Mouse (Mus musculus) mature B cell (primary cell): ENCODE measurements around the gene Ano6.

Experiments used
- in situ Hi-C: fragments of 300-500 bp; cut with MboI; formaldehyde crosslinking; loops from 2 replicates; pipeline ENCODE4 v1.14.3; 2019

Ano6 gene

GRCm38 (mm10) chr15:95855953-95856352 lies 65.3 kb downstream of the Ano6 start:
- in situ Hi-C loops = no loop called here

DNA sequence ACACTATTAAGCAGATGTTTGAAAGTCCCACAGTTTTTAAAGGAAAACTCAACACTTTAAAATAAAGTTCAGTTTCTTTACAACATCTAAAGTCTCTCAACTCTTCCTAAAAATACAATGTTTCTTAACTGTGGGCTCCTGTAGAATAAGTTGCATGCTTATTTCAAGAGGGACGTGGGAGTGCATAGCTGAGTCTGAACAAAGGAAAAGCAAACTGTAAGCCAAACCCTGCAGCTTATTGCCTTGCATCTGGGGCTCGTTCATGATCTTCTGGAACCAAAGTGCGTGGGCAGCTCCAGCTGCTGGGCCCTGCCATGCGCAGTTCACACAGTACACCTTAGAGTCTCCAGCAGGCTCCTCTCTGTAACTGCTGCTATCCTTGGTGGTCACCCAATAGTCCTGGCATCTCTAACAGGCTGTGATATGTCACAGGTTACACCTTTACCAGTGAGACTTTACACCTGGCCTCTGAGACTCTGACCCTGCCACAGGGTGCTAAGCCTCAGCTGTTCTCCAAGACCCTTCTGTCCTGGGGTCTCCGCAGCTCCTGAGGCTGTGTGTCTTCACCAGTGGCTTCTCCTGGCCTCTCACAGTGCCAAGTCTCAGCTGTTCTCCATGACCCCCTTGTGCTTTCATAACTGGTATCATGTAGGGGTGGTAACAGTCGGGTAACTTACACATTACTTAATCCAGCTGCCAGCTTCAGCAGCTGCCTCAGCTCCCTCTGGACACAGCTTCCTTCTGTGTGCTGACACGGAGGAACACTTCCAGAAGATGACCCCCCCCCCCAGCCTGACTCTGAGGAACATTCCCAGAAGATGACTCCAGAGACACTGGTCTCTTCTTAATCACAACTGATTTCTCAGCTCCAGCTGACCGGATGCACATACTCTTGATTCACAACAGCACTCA lies 66.3 kb downstream of the Ano6 start:
- in situ Hi-C loops = no loop called here

DNA sequence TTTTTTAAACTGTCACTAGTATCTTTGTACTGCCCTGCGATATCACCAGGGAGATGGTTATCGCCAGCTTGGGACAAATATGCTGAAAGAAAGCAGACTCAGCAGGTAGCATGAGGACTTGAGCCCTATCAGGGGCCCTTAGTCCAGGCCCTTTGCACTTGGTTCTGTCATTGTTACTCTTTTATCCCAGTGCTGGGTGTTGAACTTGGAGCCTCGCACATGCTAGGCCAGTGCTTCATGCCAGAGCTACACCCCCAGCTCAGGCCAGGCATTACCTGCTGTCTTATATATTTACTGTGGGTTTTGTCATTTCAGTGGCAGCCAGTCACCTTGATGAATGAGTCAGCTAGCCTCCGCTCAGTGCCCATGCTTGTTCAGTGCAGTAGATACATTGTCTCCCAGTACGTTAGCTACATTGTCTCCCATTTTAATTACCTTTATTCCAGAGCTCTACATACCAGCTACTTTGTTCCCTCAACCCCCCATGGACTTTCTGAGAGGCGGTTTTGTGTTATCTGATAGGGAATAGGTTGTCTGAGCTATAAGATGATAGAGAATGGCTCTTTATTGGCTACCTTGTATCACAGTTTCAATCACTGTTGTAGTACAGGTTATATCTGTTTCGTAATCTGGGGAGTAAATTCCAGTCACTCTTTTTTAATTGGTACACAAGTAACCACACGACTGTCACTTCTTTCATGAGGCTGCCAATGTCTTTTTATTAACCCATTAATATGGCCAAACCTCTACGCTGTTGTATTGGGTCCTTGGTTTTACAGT lies 68.4 kb downstream of the Ano6 start:
- in situ Hi-C loops = no loop called here

DNA sequence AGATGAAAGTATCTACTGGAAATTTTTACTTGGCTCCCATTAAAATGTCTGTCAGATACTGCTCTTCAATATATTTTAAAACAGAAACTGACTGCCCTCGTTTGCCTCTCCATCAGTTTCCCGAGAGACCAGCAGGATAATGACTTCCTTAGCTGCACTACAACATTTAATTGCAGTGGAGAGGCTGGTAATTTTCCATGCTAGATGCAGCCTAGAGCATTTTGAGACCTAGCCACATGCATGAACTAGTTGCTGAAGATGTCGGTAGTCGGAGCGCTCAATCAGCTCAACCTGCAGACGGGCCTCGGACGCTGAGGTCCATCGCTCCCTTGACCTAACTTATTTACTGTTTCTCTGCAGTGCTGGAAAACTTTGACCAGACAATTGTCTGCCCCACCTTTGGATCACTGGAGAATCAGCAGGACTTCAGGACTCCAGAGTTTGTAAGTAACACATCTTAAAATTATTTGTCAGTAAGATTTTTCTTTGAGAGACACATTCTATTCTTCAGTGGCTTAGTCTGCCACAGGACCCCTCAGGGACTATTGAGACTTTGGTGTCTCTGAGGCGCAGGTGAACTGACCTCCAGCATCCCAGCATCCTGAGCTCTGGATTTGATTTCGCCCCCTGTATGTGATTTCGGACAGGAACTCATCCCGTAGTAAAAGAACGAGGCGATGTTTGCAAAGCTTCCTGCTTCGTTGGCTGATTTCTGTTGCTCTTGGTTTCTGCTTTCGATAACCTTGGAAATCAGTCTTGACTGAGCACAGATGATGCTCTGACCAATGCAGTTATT lies 73.4 kb downstream of the Ano6 start:
- in situ Hi-C loops = no loop called here

- in situ Hi-C loops = no loop called here
Observed at GRCm38 (mm10) chr15:95865311-95866100, 74.9 kb downstream of the Ano6 start.

GRCm38 (mm10) chr15:95868172-95868571 lies 77.5 kb downstream of the Ano6 start:
- in situ Hi-C loops = no loop called here

DNA sequence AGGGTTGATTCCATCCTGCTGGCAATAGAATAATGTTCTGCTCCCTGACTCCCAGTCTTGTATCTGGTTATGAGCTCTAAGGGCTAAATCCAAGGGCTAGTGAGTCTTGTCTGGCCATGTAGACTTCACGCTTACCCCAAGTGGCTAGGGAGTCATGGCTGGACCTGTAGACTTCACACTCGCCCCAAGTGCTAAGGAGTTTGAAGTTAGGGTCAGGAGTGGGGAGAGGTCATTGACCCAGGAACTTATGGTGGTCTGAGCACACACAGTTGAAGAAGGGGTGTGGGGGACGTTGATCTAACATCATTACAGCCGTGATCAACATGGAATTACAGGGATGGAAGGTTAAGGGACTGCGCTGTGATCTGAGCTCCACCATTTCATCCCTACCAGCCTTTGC lies 79.0 kb downstream of the Ano6 start:
- in situ Hi-C loops = no loop called here

GRCm38 (mm10) chr15:95871631-95872030 lies 81.0 kb downstream of the Ano6 start:
- in situ Hi-C loops = no loop called here

DNA sequence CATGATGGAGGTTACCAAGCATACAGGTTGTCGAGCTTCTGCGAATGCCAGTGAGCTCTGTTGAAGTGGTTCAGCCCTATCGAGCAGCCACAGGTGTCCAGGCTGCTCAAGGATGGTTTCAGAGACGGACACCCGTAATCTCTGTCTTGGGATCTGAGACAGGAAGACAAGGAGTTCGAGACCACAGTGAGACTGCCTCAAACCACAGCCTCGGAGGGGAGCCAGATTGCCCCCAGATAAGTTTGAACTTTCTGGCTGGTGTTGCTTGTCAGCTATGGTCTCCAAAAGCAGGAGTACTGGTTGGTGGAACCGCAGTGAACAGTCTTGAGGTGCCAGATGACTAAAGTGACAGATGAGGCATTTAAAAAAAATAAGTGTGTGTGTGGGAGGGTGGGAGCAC lies 81.8 kb downstream of the Ano6 start:
- in situ Hi-C loops = no loop called here

- in situ Hi-C loops = no loop called here
Observed at GRCm38 (mm10) chr15:95873276-95873675, 82.6 kb downstream of the Ano6 start.

DNA sequence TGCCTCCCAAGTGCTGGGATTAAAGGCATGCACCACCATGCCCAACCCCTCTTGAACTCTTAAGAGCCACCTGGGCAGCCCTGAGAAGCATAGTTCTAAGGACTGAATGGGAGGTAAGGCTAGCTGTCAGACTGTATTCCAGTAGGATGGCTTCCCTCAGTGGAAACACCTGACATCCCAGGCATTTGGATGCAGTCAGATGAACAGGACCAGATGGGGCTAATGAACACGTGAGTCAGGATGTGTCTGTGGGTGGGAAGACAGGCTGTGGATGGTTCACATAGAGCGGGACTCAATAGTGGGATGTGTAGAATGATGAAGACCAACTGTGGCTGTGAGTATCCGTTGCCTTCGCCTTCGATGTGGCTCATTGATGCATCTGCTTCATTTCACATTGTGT lies 83.6 kb downstream of the Ano6 start:
- in situ Hi-C loops = no loop called here

DNA sequence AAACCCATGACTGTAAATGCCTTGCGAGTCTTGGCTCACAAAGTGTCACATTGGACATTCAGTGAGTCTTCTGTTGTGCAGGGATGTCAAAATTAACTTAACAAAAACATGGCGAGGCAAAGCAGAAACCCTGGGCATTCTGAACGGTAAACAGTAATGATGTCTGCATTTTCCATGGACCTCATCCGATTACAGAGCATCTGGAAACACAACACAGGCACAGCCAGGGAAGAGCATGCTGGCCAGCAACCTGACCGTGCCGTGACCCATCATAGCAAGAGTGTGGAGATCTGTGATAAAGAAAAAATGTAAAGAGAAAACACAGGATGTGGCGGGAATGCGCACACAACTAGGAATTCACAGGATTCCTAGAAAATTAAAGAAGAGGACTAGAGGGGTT lies 84.1 kb downstream of the Ano6 start:
- in situ Hi-C loops = no loop called here

DNA sequence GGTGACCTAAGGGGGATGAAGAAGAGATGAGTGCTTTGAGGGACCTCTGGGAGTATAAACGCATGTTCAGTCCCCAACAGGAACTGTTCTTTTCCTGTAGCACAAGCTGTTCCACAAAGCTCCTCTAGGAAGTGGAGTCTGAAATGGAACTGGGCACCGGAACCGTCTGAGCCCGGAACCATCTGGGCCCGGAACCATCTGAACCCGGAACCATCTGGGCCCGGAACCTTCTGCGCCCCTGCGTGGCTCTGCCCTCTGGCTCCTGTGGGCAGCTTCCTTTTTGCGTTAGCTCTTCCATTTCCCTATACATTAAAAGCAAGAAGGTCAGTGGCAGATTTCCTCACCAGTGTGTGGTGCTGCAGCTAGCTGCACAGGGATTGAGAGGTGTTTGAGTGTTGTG lies 85.3 kb downstream of the Ano6 start:
- in situ Hi-C loops = no loop called here

DNA sequence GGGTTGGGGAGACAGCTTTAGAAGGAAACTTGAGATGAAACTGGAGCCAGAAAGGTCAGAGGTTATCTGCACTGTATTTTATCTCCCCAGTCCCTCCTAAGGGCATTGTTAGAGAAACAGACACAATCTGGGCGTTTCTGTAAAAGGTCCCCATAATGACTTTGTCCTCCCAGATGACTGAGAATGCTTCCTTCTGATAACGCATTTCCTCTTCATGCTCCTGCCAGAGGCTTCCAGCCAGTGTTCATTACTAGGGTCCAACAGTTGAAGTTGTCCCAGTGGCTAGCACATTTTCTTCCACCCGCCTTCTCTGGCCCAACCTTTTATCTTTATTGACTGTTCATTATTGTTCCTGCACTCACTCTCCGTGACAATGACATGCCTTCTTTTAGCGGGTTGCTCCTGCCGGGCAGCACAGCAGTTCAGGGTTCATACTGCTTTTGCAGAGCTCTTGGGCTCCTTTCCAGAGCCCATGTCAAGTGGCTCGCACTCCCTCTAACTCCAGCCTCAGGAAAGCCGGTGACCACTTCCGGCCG lies 90.0 kb downstream of the Ano6 start:
- in situ Hi-C loops = no loop called here

GRCm38 (mm10) chr15:95882436-95882835 lies 91.8 kb downstream of the Ano6 start:
- in situ Hi-C loops = no loop called here

DNA sequence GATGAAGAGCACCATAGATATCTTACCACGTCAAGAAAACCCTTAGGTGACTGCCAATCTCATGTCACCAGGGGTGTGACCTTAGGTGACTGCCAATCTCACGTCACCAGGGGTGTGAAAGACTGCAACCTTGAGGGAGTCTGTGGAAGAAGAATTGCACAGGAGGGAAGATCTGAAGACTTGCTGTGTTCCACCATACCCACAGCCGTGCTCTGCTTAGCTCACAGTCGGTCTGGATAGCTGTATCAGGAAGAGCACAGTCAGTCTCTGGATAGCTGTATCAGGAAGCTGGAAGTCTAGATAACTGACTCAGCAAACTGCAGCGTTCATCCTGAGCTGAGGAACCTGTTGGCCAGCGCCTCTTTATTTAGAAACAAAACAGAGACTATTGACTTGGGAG lies 92.9 kb downstream of the Ano6 start:
- in situ Hi-C loops = no loop called here

DNA sequence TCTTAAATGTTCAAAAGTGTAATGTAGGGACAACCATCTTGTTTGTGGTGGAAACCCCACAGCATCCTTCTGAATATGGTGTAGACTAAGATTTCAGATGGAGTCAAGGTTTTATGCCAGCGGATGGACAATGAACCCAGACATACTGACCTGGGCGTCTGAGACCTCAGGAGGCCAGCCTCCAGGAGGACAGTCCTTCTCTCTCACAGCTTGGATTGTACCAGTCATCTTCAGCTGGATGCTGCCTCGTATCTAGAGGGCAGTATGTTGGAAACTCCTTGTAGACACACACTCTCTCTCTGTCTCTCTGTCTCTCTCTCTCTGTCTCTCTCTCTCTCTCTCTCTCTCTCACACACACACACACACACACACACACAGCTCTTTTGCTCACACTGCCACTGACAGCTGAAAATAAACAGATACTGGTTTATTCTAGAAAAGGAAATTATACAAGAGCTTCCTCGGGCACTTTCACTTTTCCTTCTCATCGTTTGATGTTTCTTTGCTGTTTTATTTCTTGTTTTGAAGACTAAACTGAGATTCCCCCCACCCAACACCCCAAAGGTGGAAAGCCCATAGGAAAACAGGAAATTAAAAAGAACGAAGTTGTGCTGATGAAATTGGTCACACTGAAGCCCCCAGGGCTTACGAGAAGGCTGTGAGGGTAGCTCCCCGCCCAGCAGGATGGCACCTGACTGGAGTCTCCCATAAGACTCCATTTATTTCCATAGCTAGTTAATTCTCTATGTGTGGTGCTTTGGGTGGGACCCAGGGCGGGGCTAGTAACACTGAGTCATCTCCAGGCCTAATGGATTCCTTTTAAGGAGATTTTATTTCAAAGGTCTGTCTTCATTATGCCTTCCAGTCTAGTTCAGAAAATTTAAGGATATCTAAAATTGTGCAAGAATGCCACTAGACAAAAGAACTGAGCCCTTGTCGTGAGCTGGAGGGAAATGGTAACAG lies 94.3 kb downstream of the Ano6 start:
- in situ Hi-C loops = no loop called here

DNA sequence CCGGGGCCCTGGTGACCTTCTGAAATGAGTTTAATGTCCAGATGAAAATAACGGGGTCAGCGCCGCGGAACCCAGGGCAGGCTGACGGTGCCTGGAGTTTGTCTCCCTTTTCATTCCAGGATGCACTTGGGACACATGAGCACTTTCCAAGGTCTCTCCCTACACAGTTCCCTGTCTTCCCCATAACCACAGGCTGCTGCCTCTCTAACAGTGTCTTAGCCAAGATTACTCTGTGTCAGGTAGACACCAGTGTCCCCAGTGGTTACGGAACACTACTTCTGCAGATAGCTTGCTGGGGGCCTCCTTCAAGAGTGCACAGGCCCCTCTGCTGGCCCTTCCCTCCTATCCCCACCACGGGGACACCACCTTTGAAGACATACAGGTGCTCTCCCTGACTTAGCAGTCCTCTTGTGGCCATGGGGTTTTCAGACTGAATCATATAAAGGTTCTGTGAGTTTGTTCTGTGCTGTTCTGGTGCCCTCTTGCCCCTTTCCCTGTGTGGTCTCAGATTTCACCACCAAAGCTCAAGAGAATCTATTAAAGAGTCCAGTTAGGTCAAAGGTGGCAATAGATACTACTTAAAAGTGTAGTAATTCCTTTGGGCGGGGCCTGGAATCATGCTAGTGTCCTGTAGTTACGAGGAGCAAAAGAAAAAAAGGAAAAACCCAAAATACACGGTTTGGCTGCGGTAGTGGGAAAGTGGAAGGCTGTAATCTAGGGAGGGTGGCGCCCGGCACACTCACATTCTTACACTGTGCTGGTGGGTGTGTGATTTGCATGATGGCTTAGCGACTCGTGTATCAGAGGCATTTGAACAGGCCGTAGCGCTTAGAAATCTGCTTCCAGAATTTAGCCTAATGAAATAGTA lies 95.5 kb downstream of the Ano6 start:
- in situ Hi-C loops = no loop called here

DNA sequence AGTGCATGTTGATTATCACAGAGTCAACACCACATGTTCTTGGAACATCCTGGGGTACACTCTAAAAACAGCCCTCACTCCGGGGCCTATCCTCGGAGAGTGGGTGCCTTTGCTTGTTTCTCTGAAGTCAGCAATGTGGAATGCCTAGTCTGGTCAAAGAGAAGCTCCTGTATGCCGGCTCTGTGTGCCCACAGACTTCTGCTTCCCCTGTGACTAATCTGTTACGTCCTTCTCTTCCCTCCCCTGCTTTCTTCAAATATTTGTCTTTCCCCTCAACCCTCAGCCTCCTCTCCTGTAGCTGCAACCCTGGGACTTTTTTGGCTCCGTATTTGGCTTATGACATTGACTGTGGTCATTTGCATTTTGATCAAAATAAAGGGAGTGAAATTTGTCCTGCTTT lies 96.7 kb downstream of the Ano6 start:
- in situ Hi-C loops = no loop called here
